Mouse (Mus musculus): ENCODE data around the gene Ccdc91. TPM values are rescaled to one million over a fixed set of nuclear protein-coding genes. Genes with fewer than 3 reads are reported as not detected.

The Ccdc91 gene
- polyA plus RNA-seq, 1 experiment from 2014 or later, result 19.0 TPM

- H3K27ac ChIP-seq (ENCODE audit: low read depth, low read length), result no peak overlapping the region
- H3K4me2 ChIP-seq (replicated peaks; ENCODE audit: low read depth), result no peak overlapping the region
- no peak for ATAC-seq
- H3K9ac ChIP-seq (ENCODE audit: low read depth, low read length), result no peak overlapping the region
- H3K9me3 ChIP-seq (ENCODE audit: control insufficient read depth), result no peaks in the 10 kb centered on the region
- H3K4me3 ChIP-seq (ENCODE audit: low read depth, low read length), result no peak overlapping the region
- no peaks in the 10 kb centered on the region for H3K27me3 ChIP-seq (replicated peaks; ENCODE audit: control insufficient read depth, insufficient read depth, low read length)
- no peaks in the 10 kb centered on the region for H3K36me3 ChIP-seq (ENCODE audit: control insufficient read depth, insufficient read depth)
- no peak for TF ChIP-seq CTCF (IDR thresholded peaks at IDR 0.05; ENCODE audit: low read depth)
- H3K4me1 ChIP-seq (replicated peaks; ENCODE audit: control insufficient read depth, insufficient read depth, low read length), result no peaks in the 10 kb centered on the region
Measured at GRCm38 (mm10) chr6:147644391-147644790, 168.8 kb downstream of the Ccdc91 start.

GRCm38 (mm10) chr6:147646401-147646968 is 170.9 kb downstream of the Ccdc91 start:
- Histone ChIP-seq H3K27ac (ENCODE audit: low read depth, low read length) (no peak overlapping the region), H3K27me3 (replicated peaks; ENCODE audit: control insufficient read depth, insufficient read depth, low read length) (no peaks in the 10 kb centered on the region), H3K4me2 (replicated peaks; ENCODE audit: low read depth) (no peak overlapping the region), H3K9ac (ENCODE audit: low read depth, low read length) (no peak overlapping the region), H3K9me3 (ENCODE audit: control insufficient read depth) (no peaks in the 10 kb centered on the region), H3K4me3 (ENCODE audit: low read depth, low read length) (no peak overlapping the region), H3K36me3 (ENCODE audit: control insufficient read depth, insufficient read depth) (no peaks in the 10 kb centered on the region), H3K4me1 (replicated peaks; ENCODE audit: control insufficient read depth, insufficient read depth, low read length) (no peaks in the 10 kb centered on the region)
- ATAC-seq, result no peak
- no peak for TF ChIP-seq CTCF (IDR thresholded peaks at IDR 0.05; ENCODE audit: low read depth)
- 74% methylated on average over 11 of the region's 11 CpGs for WGBS

DNA sequence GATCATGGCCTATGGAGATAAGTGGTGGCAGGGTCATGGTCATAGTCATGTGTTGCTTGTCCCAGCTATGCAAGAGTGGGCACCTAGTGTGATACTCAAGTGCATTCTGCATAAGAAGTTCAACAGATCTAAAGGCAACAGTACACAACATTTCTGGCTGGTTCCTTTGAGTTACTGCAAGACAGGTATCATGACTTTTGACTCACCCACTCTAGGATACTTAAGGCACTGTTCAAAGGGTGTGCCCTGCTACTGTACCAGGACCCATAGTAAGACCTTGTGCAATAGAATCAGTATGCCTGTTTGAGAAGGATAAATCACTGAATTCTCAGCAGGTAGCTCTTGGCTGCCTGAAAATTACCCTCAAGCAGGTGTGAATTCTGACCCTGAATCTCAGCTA is 182.4 kb downstream of the Ccdc91 start:
- Histone ChIP-seq H3K27ac (ENCODE audit: low read depth, low read length) (no peak overlapping the region), H3K9ac (ENCODE audit: low read depth, low read length) (no peak overlapping the region)

DNA sequence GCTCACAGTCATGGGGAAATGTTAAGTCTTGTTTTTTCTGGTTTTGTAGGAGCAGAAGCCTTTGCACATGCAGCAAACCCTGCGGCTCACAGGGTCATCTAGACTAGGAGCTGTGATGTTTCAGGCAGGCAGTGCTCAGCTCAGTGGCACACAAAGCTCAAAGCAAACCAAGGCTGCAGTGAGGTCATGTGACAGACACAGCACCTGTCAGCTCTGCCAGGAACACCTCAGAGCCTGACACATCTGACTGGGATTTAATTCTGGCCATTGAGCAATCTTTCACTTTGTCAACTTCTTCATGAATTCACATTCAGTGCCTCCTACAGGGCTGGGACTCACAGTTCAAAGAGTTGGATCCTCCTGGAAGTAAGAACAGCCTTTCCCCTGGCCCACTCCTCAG is 185.1 kb downstream of the Ccdc91 start:
- H3K27me3 ChIP-seq (replicated peaks; ENCODE audit: control insufficient read depth, insufficient read depth, low read length), result no peaks in the 10 kb centered on the region
- 70% methylated on average over 1 of the region's 1 CpGs for WGBS
- H3K9me3 ChIP-seq (ENCODE audit: control insufficient read depth), result no peaks in the 10 kb centered on the region
- H3K27ac ChIP-seq (ENCODE audit: low read depth, low read length), result no peak overlapping the region
- no peaks in the 10 kb centered on the region for H3K36me3 ChIP-seq (ENCODE audit: control insufficient read depth, insufficient read depth)
- ATAC-seq, result no peak
- no peak overlapping the region for H3K4me3 ChIP-seq (ENCODE audit: low read depth, low read length)
- H3K4me1 ChIP-seq (replicated peaks; ENCODE audit: control insufficient read depth, insufficient read depth, low read length), result no peaks in the 10 kb centered on the region
- H3K4me2 ChIP-seq (replicated peaks; ENCODE audit: low read depth), result no peak overlapping the region
- H3K9ac ChIP-seq (ENCODE audit: low read depth, low read length), result no peak overlapping the region
- no peak for TF ChIP-seq CTCF (IDR thresholded peaks at IDR 0.05; ENCODE audit: low read depth)

More for the DNA sequence above, 182.4 kb downstream of the Ccdc91 start:
- Histone ChIP-seq H3K27me3 (replicated peaks; ENCODE audit: control insufficient read depth, insufficient read depth, low read length) (no peaks in the 10 kb centered on the region), H3K4me2 (replicated peaks; ENCODE audit: low read depth) (no peak overlapping the region), H3K4me1 (replicated peaks; ENCODE audit: control insufficient read depth, insufficient read depth, low read length) (no peaks in the 10 kb centered on the region), H3K36me3 (ENCODE audit: control insufficient read depth, insufficient read depth) (no peaks in the 10 kb centered on the region), H3K9me3 (ENCODE audit: control insufficient read depth) (no peaks in the 10 kb centered on the region), H3K4me3 (ENCODE audit: low read depth, low read length) (no peak overlapping the region)
- no peak for TF ChIP-seq CTCF (IDR thresholded peaks at IDR 0.05; ENCODE audit: low read depth)
- ATAC-seq, result no peak

DNA sequence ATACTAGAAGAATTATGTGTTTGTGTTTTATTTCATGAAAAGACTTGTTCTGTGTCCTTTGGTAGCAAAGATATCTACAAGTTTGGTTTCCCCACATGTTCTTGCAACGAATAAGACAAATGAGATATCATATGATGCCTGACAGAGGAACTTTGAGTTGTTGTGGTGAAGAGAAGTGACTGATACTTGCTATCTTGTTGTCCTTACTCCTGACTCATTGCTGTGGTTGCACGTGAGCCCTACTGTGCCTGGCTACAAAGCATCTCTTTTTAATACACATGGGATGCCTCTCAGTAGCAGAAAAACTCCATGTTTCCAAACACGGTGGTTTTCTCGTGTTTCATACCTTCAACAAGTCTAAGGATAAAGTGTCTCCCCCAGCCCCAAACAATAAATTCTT is 186.2 kb downstream of the Ccdc91 start:
- Histone ChIP-seq H3K36me3 (ENCODE audit: control insufficient read depth, insufficient read depth) (no peaks in the 10 kb centered on the region), H3K9ac (ENCODE audit: low read depth, low read length) (no peak overlapping the region), H3K27me3 (replicated peaks; ENCODE audit: control insufficient read depth, insufficient read depth, low read length) (no peaks in the 10 kb centered on the region), H3K4me3 (ENCODE audit: low read depth, low read length) (no peak overlapping the region), H3K4me1 (replicated peaks; ENCODE audit: control insufficient read depth, insufficient read depth, low read length) (no peaks in the 10 kb centered on the region), H3K9me3 (ENCODE audit: control insufficient read depth) (no peaks in the 10 kb centered on the region), H3K4me2 (replicated peaks; ENCODE audit: low read depth) (no peak overlapping the region), H3K27ac (ENCODE audit: low read depth, low read length) (no peak overlapping the region)
- no peak for ATAC-seq
- WGBS, result 71% methylated on average over 4 of the region's 4 CpGs
- TF ChIP-seq CTCF (IDR thresholded peaks at IDR 0.05; ENCODE audit: low read depth), result no peak

DNA sequence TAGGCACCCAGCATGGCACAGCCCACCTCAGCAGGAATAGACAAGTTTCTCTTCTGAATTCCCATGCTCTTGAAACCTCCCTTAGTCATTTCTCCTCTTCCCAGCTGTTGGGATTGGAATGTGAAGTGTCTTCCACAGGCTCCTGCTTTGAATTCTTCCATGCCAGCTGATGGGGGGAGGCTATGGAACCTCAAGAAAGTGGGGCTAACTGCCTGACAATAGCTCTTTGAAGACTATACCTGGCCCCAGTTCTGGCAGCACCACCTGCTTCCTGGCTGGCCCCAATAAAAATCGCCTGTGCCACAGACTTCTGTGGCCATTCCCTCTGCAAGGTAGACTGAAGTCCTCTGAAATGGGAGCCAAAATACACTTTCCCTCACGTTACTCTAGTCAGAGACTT is 187.0 kb downstream of the Ccdc91 start:
- no peak overlapping the region for H3K9ac ChIP-seq (ENCODE audit: low read depth, low read length)
- H3K27me3 ChIP-seq (replicated peaks; ENCODE audit: control insufficient read depth, insufficient read depth, low read length), result no peaks in the 10 kb centered on the region
- H3K4me1 ChIP-seq (replicated peaks; ENCODE audit: control insufficient read depth, insufficient read depth, low read length), result no peaks in the 10 kb centered on the region
- no peak overlapping the region for H3K4me3 ChIP-seq (ENCODE audit: low read depth, low read length)
- 67% methylated on average over 2 of the region's 2 CpGs for WGBS
- no peak overlapping the region for H3K4me2 ChIP-seq (replicated peaks; ENCODE audit: low read depth)
- ATAC-seq, result no peak
- H3K36me3 ChIP-seq (ENCODE audit: control insufficient read depth, insufficient read depth), result no peaks in the 10 kb centered on the region
- no peak overlapping the region for H3K27ac ChIP-seq (ENCODE audit: low read depth, low read length)
- no peak for TF ChIP-seq CTCF (IDR thresholded peaks at IDR 0.05; ENCODE audit: low read depth)
- H3K9me3 ChIP-seq (ENCODE audit: control insufficient read depth), result no peaks in the 10 kb centered on the region

DNA sequence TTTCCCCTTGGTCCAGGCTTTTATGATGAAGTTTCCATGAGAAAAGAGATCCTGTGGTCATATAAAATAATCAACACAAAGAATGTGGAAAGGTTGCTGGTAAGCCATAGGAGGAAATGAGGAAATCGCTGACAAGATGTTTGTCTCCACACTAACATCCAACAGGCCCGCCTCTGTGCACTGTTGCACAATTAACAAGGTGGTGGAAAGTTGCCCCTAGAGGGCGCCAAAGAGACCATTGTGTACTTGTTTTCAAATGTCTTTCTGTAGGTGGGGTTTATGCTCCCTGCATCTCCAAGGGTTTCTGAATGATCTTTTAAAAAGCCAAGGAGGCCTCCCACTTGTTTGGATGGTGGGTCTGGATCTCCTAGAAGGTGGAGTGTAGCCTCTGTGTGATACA is 188.7 kb downstream of the Ccdc91 start:
- Histone ChIP-seq H3K27me3 (replicated peaks; ENCODE audit: control insufficient read depth, insufficient read depth, low read length) (no peaks in the 10 kb centered on the region), H3K4me2 (replicated peaks; ENCODE audit: low read depth) (no peak overlapping the region), H3K36me3 (ENCODE audit: control insufficient read depth, insufficient read depth) (no peaks in the 10 kb centered on the region), H3K4me1 (replicated peaks; ENCODE audit: control insufficient read depth, insufficient read depth, low read length) (no peaks in the 10 kb centered on the region), H3K4me3 (ENCODE audit: low read depth, low read length) (no peak overlapping the region), H3K27ac (ENCODE audit: low read depth, low read length) (no peak overlapping the region), H3K9ac (ENCODE audit: low read depth, low read length) (no peak overlapping the region), H3K9me3 (ENCODE audit: control insufficient read depth) (no peaks in the 10 kb centered on the region)
- TF ChIP-seq CTCF (IDR thresholded peaks at IDR 0.05; ENCODE audit: low read depth), result peak; percentile 70
- WGBS, result 45% methylated on average over 3 of the region's 3 CpGs
- ATAC-seq, result no peak
